Mouse (Mus musculus): Measurements from ENCODE around the gene Rnf5.

The Rnf5 gene

GRCm38 (mm10) chr17:34603375-34604060 lies at the start of gene Rnf5:
Gene Rnf5, minus strand, starts transcription at chr17:34603690.
- DNase-seq (ENCODE audit: low read depth): peak; percentile 100

- DNase-seq (ENCODE audit: low read depth): no peak
Observed at GRCm38 (mm10) chr17:34652985-34653384, 49.5 kb upstream of the Rnf5 start.

- no peak for DNase-seq (ENCODE audit: low read depth)
Observed at GRCm38 (mm10) chr17:34652546-34652945, 49.1 kb upstream of the Rnf5 start.

GRCm38 (mm10) chr17:34651507-34652221 lies 48.2 kb upstream of the Rnf5 start:
- DNase-seq (ENCODE audit: low read depth): peak; percentile 71

- DNase-seq (ENCODE audit: low read depth): no peak
Observed at GRCm38 (mm10) chr17:34650781-34651180, 47.3 kb upstream of the Rnf5 start.

GRCm38 (mm10) chr17:34649106-34649864 lies 45.8 kb upstream of the Rnf5 start:
- no peak for DNase-seq (ENCODE audit: low read depth)

- DNase-seq (ENCODE audit: low read depth): no peak
Observed at GRCm38 (mm10) chr17:34648141-34648890, 44.8 kb upstream of the Rnf5 start.

GRCm38 (mm10) chr17:34646906-34647787 lies 43.7 kb upstream of the Rnf5 start, which contains the start of gene Atf6b:
Gene Atf6b, plus strand, starts transcription at chr17:34647146.
- DNase-seq (ENCODE audit: low read depth): peak; percentile 99

- peak; percentile 82 for DNase-seq (ENCODE audit: low read depth)
Observed at GRCm38 (mm10) chr17:34645831-34646511, 42.5 kb upstream of the Rnf5 start.

GRCm38 (mm10) chr17:34645256-34645829 lies 41.9 kb upstream of the Rnf5 start:
- DNase-seq (ENCODE audit: low read depth): peak; percentile 91

GRCm38 (mm10) chr17:34644608-34645007 lies 41.1 kb upstream of the Rnf5 start, which contains the start of gene Fkbpl:
Gene Fkbpl, plus strand, starts transcription at chr17:34644764.
- DNase-seq (ENCODE audit: low read depth): peak; percentile 99

GRCm38 (mm10) chr17:34643944-34644343 lies 40.5 kb upstream of the Rnf5 start:
- DNase-seq (ENCODE audit: low read depth): no peak

- DNase-seq (ENCODE audit: low read depth): no peak
Observed at GRCm38 (mm10) chr17:34643379-34643778, 39.9 kb upstream of the Rnf5 start.

GRCm38 (mm10) chr17:34641945-34642344 lies 38.5 kb upstream of the Rnf5 start:
- no peak for DNase-seq (ENCODE audit: low read depth)

GRCm38 (mm10) chr17:34640778-34641601 lies 37.5 kb upstream of the Rnf5 start:
- DNase-seq (ENCODE audit: low read depth): peak; percentile 79

- DNase-seq (ENCODE audit: low read depth): peak; percentile 90
Observed at GRCm38 (mm10) chr17:34639461-34640255, 36.2 kb upstream of the Rnf5 start.

GRCm38 (mm10) chr17:34637459-34637858 lies 34.0 kb upstream of the Rnf5 start:
- DNase-seq (ENCODE audit: low read depth): no peak

GRCm38 (mm10) chr17:34635671-34636070 lies 32.2 kb upstream of the Rnf5 start:
- peak; percentile 84 for DNase-seq (ENCODE audit: low read depth)

All from 416B (cell line).